Mouse (Mus musculus): ENCODE measurements around the gene Tfap2c. TPM values are rescaled to one million over a fixed set of nuclear protein-coding genes. Genes with fewer than 3 reads are reported as not detected.

The Tfap2c gene
- total RNA-seq, 1 experiment = 19.7 TPM

DNA sequence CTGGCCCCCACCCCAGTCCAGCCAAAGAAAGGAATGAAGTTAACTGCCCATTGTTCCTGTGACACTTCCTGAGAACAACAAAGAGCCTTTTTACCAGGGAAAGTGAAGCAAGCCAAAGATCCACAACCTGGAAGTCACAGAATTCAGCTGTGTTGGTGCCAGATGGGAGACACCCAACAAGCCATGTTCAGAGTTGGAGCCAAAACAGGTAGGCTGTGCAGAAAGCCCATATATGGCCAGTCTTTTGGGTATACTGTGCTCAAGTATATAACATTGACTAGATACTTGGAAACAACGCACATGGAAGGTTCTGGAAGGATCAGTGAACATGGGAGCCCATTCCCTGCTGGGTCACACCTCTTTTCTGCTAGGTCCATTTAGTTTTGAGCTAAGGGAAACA lies 39.7 kb downstream of the Tfap2c start:
- peaks cover 23 to 25% of the 10 kb centered on the region in 2 experiments for H3K4me1 ChIP-seq (ENCODE audit: control insufficient read depth in 2 of 2, insufficient read depth in 2 of 2, low read length in 2 of 2, poor library complexity in 1 of 2)
- in situ Hi-C loops (cut with MboI; ENCODE audit: low sequenced_read_pairs in 2 of 2, unreplicated experiment in 2 of 2) = no loop called here
- no peaks in the 10 kb centered on the region for H3K9me3 ChIP-seq (ENCODE audit: control insufficient read depth, insufficient read depth, low read depth, low read length)
- no peak overlapping the region for H3K9ac ChIP-seq (ENCODE audit: insufficient read depth, low read depth, low read length, poor library complexity, severe bottlenecking)
- H3K27ac ChIP-seq (ENCODE audit: insufficient read depth, low read depth, low read length, poor library complexity, severe bottlenecking) = no peak overlapping the region
- no peak for TF ChIP-seq CHD2 (IDR thresholded peaks at IDR 0.05; ENCODE audit: low read depth, low read length)
- TF ChIP-seq HCFC1 (IDR thresholded peaks at IDR 0.05; ENCODE audit: borderline replicate concordance, insufficient read depth, low read length) = no peak
- TF ChIP-seq MAFK (IDR thresholded peaks at IDR 0.05; ENCODE audit: insufficient read depth, low read depth, low read length) = no peak
- TF ChIP-seq ZC3H11A (IDR thresholded peaks at IDR 0.05; ENCODE audit: borderline replicate concordance, low read depth, low read length) = no peak
- no peak for TF ChIP-seq ZNF384 (IDR thresholded peaks at IDR 0.05; ENCODE audit: low read depth, low read length)
- H3K36me3 ChIP-seq (ENCODE audit: control insufficient read depth, insufficient read depth, low read length, poor library complexity, severe bottlenecking) = no peaks in the 10 kb centered on the region
- DNase-seq (ENCODE audit: low read depth, low spot score) = no peak
- H3K4me3 ChIP-seq (ENCODE audit: insufficient read depth in 1 of 2, low read depth in 1 of 2, low read length in 2 of 2, poor library complexity in 1 of 2, severe bottlenecking in 1 of 2) = no peak overlapping the region

DNA sequence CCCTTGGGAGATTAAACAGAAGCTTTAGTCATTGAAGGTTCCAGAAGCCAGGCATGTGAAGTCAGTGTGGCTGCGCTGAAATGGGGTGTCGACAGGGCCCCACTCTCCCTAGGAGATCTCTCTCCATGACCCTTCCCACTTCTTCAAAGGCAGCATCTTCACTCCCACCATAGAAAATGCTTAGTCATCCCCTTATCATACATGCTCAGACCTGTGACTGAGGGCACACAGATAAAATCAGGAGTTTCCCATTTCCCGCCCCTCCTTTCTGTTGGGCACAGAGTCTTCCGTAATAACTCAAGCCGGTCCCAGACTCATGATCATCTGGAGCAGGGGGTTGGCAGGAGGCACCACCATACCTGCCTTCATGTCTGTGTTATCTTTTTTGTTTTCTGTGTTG lies 41.4 kb downstream of the Tfap2c start:
- Histone ChIP-seq H3K9me3 (ENCODE audit: control insufficient read depth, insufficient read depth, low read depth, low read length) (no peaks in the 10 kb centered on the region), H3K27ac (ENCODE audit: insufficient read depth, low read depth, low read length, poor library complexity, severe bottlenecking) (no peak overlapping the region), H3K4me3 (ENCODE audit: insufficient read depth in 1 of 2, low read depth in 1 of 2, low read length in 2 of 2, poor library complexity in 1 of 2, severe bottlenecking in 1 of 2) (no peak overlapping the region), H3K9ac (ENCODE audit: insufficient read depth, low read depth, low read length, poor library complexity, severe bottlenecking) (no peak overlapping the region), H3K4me1 (ENCODE audit: control insufficient read depth in 2 of 2, insufficient read depth in 2 of 2, low read length in 2 of 2, poor library complexity in 1 of 2) (peaks cover 19 to 27% of the 10 kb centered on the region in 2 experiments), H3K36me3 (ENCODE audit: control insufficient read depth, insufficient read depth, low read length, poor library complexity, severe bottlenecking) (no peaks in the 10 kb centered on the region)
- TF ChIP-seq MAFK (IDR thresholded peaks at IDR 0.05; ENCODE audit: insufficient read depth, low read depth, low read length) (0 out of 2 replicates have a peak, but pooled peaks have one; percentile 24), CHD2 (IDR thresholded peaks at IDR 0.05; ENCODE audit: low read depth, low read length) (no peak)
- in situ Hi-C loops (cut with MboI; ENCODE audit: low sequenced_read_pairs in 2 of 2, unreplicated experiment in 2 of 2) = no loop called here
- no peak for DNase-seq (ENCODE audit: low read depth, low spot score)

DNA sequence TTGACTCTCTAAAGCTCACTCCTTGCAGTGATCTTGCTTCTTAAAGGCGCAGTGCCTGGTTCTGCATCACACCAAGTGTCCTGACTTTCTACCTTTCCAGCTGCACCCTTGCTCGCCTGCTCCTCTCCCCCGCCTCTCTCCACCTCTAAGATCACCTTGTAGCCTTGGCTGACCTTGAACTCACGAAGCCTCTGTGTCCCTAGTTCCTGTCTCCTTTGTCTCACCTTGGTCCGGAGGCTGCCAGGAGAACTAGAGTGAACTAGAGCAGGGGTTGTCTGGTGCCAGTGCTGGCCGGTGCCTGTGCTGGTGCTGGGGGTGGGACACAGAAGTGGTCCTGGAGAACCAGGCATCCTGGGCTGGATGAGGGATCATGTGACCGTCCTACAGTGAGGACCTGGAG lies 44.9 kb downstream of the Tfap2c start:
- in situ Hi-C loops (cut with MboI; ENCODE audit: low sequenced_read_pairs in 2 of 2, unreplicated experiment in 2 of 2) = no loop called here
- no peaks in the 10 kb centered on the region for H3K9me3 ChIP-seq (ENCODE audit: control insufficient read depth, insufficient read depth, low read depth, low read length)
- H3K36me3 ChIP-seq (ENCODE audit: control insufficient read depth, insufficient read depth, low read length, poor library complexity, severe bottlenecking) = no peaks in the 10 kb centered on the region
- H3K4me3 ChIP-seq (ENCODE audit: insufficient read depth in 1 of 2, low read depth in 1 of 2, low read length in 2 of 2, poor library complexity in 1 of 2, severe bottlenecking in 1 of 2) = no peak overlapping the region
- no peak overlapping the region for H3K9ac ChIP-seq (ENCODE audit: insufficient read depth, low read depth, low read length, poor library complexity, severe bottlenecking)
- DNase-seq (ENCODE audit: low read depth, low spot score) = peak; percentile 35
- H3K4me1 ChIP-seq (ENCODE audit: control insufficient read depth in 2 of 2, insufficient read depth in 2 of 2, low read length in 2 of 2, poor library complexity in 1 of 2) = peaks cover 22 to 26% of the 10 kb centered on the region in 2 experiments
- TF ChIP-seq ZNF384 (IDR thresholded peaks at IDR 0.05; ENCODE audit: low read depth, low read length) (no peak), MAFK (IDR thresholded peaks at IDR 0.05; ENCODE audit: insufficient read depth, low read depth, low read length) (no peak), HCFC1 (IDR thresholded peaks at IDR 0.05; ENCODE audit: borderline replicate concordance, insufficient read depth, low read length) (no peak), ZC3H11A (IDR thresholded peaks at IDR 0.05; ENCODE audit: borderline replicate concordance, low read depth, low read length) (no peak), CHD2 (IDR thresholded peaks at IDR 0.05; ENCODE audit: low read depth, low read length) (no peak)
- H3K27ac ChIP-seq (ENCODE audit: insufficient read depth, low read depth, low read length, poor library complexity, severe bottlenecking) = peak overlapping the region; percentile 22; the same call in 1 of the 2 replicates

DNA sequence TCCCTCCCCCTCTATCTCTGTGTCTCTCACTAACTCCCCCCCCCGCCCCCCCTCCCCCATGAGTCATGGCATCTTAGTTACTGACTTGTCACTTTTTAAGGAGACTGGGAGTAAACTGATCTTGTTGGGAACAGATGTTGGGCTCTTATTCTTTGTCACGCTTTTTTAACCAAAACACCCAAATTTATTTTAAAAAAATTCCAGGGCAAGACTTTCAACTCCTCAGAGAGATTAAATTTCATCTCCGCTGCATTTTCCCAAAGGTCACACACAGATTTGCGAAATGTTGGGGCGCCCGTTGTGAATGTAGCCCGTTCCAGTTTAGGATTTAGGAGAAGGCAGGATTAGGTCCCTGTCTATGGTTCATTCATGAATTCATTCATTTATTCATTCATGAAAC lies 47.7 kb downstream of the Tfap2c start:
- Histone ChIP-seq H3K27ac (ENCODE audit: insufficient read depth, low read depth, low read length, poor library complexity, severe bottlenecking) (no peak overlapping the region), H3K4me3 (ENCODE audit: insufficient read depth in 1 of 2, low read depth in 1 of 2, low read length in 2 of 2, poor library complexity in 1 of 2, severe bottlenecking in 1 of 2) (no peak overlapping the region), H3K36me3 (ENCODE audit: control insufficient read depth, insufficient read depth, low read length, poor library complexity, severe bottlenecking) (no peaks in the 10 kb centered on the region), H3K4me1 (ENCODE audit: control insufficient read depth in 2 of 2, insufficient read depth in 2 of 2, low read length in 2 of 2, poor library complexity in 1 of 2) (peaks cover 19 to 23% of the 10 kb centered on the region in 2 experiments), H3K9me3 (ENCODE audit: control insufficient read depth, insufficient read depth, low read depth, low read length) (no peaks in the 10 kb centered on the region), H3K9ac (ENCODE audit: insufficient read depth, low read depth, low read length, poor library complexity, severe bottlenecking) (no peak overlapping the region)
- no peak for DNase-seq (ENCODE audit: low read depth, low spot score)
- TF ChIP-seq MAFK (IDR thresholded peaks at IDR 0.05; ENCODE audit: insufficient read depth, low read depth, low read length) (no peak), ZNF384 (IDR thresholded peaks at IDR 0.05; ENCODE audit: low read depth, low read length) (no peak), ZC3H11A (IDR thresholded peaks at IDR 0.05; ENCODE audit: borderline replicate concordance, low read depth, low read length) (no peak), HCFC1 (IDR thresholded peaks at IDR 0.05; ENCODE audit: borderline replicate concordance, insufficient read depth, low read length) (no peak), CHD2 (IDR thresholded peaks at IDR 0.05; ENCODE audit: low read depth, low read length) (no peak)
- in situ Hi-C loops (cut with MboI; ENCODE audit: low sequenced_read_pairs in 2 of 2, unreplicated experiment in 2 of 2) = no loop called here

DNA sequence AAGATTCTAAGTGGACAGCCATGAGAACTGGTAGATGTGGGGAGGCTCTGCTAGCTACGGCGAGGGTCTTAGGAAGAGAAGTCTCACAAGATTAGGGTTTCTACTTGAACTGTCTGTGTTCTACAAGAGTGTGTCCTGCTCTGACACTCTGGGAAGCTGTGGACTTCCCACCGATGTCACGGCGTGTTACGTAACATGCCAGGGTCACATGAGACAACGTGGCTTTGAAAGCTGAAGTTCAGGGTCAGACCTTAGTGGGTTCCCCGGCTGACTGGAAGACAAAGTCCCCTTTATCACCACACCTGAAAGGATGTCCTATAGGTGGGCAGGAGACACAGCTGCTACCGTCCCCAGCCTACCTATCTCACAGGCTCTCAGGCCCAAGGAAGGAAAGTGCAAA lies 48.5 kb downstream of the Tfap2c start:
- H3K27ac ChIP-seq (ENCODE audit: insufficient read depth, low read depth, low read length, poor library complexity, severe bottlenecking) = no peak overlapping the region
- in situ Hi-C loops (cut with MboI; ENCODE audit: low sequenced_read_pairs in 2 of 2, unreplicated experiment in 2 of 2) = no loop called here
- H3K36me3 ChIP-seq (ENCODE audit: control insufficient read depth, insufficient read depth, low read length, poor library complexity, severe bottlenecking) = no peaks in the 10 kb centered on the region
- no peak for DNase-seq (ENCODE audit: low read depth, low spot score)
- no peak overlapping the region for H3K4me3 ChIP-seq (ENCODE audit: insufficient read depth in 1 of 2, low read depth in 1 of 2, low read length in 2 of 2, poor library complexity in 1 of 2, severe bottlenecking in 1 of 2)
- no peak overlapping the region for H3K9ac ChIP-seq (ENCODE audit: insufficient read depth, low read depth, low read length, poor library complexity, severe bottlenecking)
- peaks cover 12 to 21% of the 10 kb centered on the region in 2 experiments for H3K4me1 ChIP-seq (ENCODE audit: control insufficient read depth in 2 of 2, insufficient read depth in 2 of 2, low read length in 2 of 2, poor library complexity in 1 of 2)
- TF ChIP-seq MAFK (IDR thresholded peaks at IDR 0.05; ENCODE audit: insufficient read depth, low read depth, low read length) (no peak), HCFC1 (IDR thresholded peaks at IDR 0.05; ENCODE audit: borderline replicate concordance, insufficient read depth, low read length) (no peak), ZC3H11A (IDR thresholded peaks at IDR 0.05; ENCODE audit: borderline replicate concordance, low read depth, low read length) (no peak), CHD2 (IDR thresholded peaks at IDR 0.05; ENCODE audit: low read depth, low read length) (no peak), ZNF384 (IDR thresholded peaks at IDR 0.05; ENCODE audit: low read depth, low read length) (no peak)
- H3K9me3 ChIP-seq (ENCODE audit: control insufficient read depth, insufficient read depth, low read depth, low read length) = no peaks in the 10 kb centered on the region
